Mouse (Mus musculus) midbrain, postnatal 0 days (tissue): ENCODE data around the gene Zfp629. TPM values are rescaled to one million over a fixed set of nuclear protein-coding genes. Genes with fewer than 3 reads are reported as not detected.
"Not testable (repeated sequence)": the region's sequence is repeated elsewhere in the genome, so short reads cannot be mapped to it uniquely, and the experiment has no call there.

ENCODE experiments used
- ATAC-seq: fragments of 200-750 bp; cut with Nextera tagmentation; 2 replicates; pipeline ENCODE4 v1.8.0; 2017; ENCODE audit warnings: moderate number of reproducible peaks, mild to moderate bottlenecking, moderate TSS enrichment, moderate library complexity; ENCODE audit not compliant: low FRiP score
- DNase-seq: peaks from one replicate; pipeline ENCODE4 v3.0.0-alpha.2; 2015; ENCODE audit warnings: low spot score
- H3K27ac ChIP-seq: fragments of 300-500 bp; sonication (generic); 2 replicates; pipeline ENCODE4 v1.5.1; 2014; ENCODE audit warnings: low read depth, mild to moderate bottlenecking, low read length, mixed read lengths
- H3K27me3 ChIP-seq: fragments of 300-500 bp; sonication (generic); 2 replicates; pipeline ENCODE4 v1.6.1; 2014; ENCODE audit warnings: low read length, control low read depth, mixed read lengths; ENCODE audit not compliant: insufficient read depth
- H3K36me3 ChIP-seq: fragments of 300-500 bp; sonication (generic); 2 replicates; pipeline ENCODE4 v1.6.1; 2014; ENCODE audit warnings: low read length, control low read depth, mixed read lengths; ENCODE audit not compliant: insufficient read depth
- H3K4me1 ChIP-seq: fragments of 300-500 bp; sonication (generic); 2 replicates; pipeline ENCODE4 v1.6.1; 2014; ENCODE audit warnings: mild to moderate bottlenecking, control low read depth, antibody characterized with exemption, low read length, mixed read lengths; ENCODE audit not compliant: insufficient read depth
- H3K4me2 ChIP-seq: fragments of 300-500 bp; sonication (generic); 2 replicates; pipeline ENCODE4 v1.6.1; 2014; ENCODE audit warnings: low read depth, mild to moderate bottlenecking, low read length, mixed read lengths; ENCODE audit not compliant: poor library complexity, severe bottlenecking
- H3K4me3 ChIP-seq: fragments of 300-500 bp; sonication (generic); 2 replicates; pipeline ENCODE4 v1.5.1; 2014; ENCODE audit warnings: low read depth, mild to moderate bottlenecking, low read length, moderate library complexity
- H3K9ac ChIP-seq: fragments of 300-500 bp; sonication (generic); replicated peaks from 2 replicates; pipeline ENCODE4 v1.6.1; 2014; ENCODE audit warnings: mild to moderate bottlenecking, low read length, moderate library complexity, mixed read lengths; ENCODE audit not compliant: poor library complexity, severe bottlenecking
- H3K9me3 ChIP-seq: fragments of 300-500 bp; sonication (generic); 2 replicates; pipeline ENCODE4 v1.6.1; 2016; ENCODE audit warnings: low read length, control low read depth
- CTCF ChIP-seq: IDR thresholded peaks from 2 replicates; pipeline ENCODE4 v1.5.1; 2016; ENCODE audit warnings: antibody characterized with exemption, mild to moderate bottlenecking
- WGBS: fragments of 180-500 bp; shearing (Covaris S2); extraction: QIAGEN DNeasy Blood & Tissue Kit; methylation state at CpG from one replicate; pipeline ENCODE4 v1.1.7; 2014; 5-methylcytosine and 5-hydroxymethylcytosine counted together
- polyA plus RNA-seq: library from polyadenylated mRNA; unstranded; fragments of >200 nt; fragmentation: Nextera tagmentation; extraction: Ambion mirVana; gene quantifications from 2 replicates; pipeline ENCODE4 v1.2.1, GENCODE M21; 2015
- total RNA-seq: library from RNA; depleted of rRNA; stranded (reverse); fragments of >200 nt; gene quantifications from 2 replicates; pipeline ENCODE4 v1.2.3, GENCODE M21; 2014

Zfp629 gene
- total and polyA plus RNA-seq, 2 experiments from 2014 or later, result 15.5 to 42.6 TPM

DNA sequence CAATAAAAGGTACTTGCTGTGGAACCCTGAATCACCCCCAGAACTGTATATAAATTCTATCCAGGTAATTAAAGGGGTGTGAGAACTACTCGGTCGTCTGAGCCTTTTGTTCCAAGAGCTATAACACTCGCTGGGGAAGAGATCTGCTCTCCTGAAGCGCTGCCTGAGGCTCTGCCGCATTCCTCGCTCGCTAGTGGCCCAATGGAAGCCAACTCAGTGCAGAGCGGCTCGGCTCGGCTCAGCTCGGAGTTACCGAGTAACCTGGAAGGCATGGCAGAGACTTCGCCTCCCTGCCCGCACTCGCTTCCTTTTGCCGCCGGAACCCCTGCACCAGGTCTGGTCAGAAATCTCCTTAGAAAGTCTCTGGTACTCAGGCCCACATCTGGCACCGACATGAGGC lies 36.5 kb upstream of the Zfp629 start:
- H3K9ac ChIP-seq, result no peak overlapping the region
- WGBS, result 20% methylated on average over 18 of the region's 18 CpGs

DNA sequence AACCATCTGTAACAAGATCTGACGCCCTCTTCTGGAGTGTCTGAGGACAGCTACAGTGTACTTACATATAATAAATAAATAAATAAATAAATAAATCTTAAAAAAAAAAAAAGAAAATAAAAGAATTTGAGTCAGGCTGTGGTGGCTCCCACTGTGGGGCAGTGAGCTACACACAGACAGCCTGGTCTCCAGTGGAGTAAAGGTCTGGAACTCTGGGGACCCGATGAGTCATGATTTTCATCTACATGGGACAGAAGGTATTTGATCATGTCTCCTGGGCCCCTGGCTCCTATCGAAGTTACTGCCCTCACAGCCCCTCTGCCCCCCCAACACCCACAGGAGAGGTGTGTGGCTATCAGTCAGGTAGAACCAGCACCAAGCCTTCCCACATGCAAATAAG lies 36.0 kb upstream of the Zfp629 start:
- WGBS, result 81% methylated on average over 2 of the region's 3 CpGs
- no peaks in the 10 kb centered on the region for H3K36me3 ChIP-seq
- 0 out of 2 replicates have a peak overlapping the region, but pooled peaks have one; percentile 9 for H3K4me2 ChIP-seq
- no peak overlapping the region for H3K27ac ChIP-seq
- no peaks in the 10 kb centered on the region for H3K4me1 ChIP-seq
- TF ChIP-seq CTCF, result no peak
- no peak overlapping the region for H3K4me3 ChIP-seq
- DNase-seq (no peak), ATAC-seq (no peak)
- no peaks in the 10 kb centered on the region for H3K9me3 ChIP-seq
- H3K27me3 ChIP-seq, result no peaks in the 10 kb centered on the region
- no peak overlapping the region for H3K9ac ChIP-seq

More for the DNA sequence above, 36.5 kb upstream of the Zfp629 start:
- no peaks in the 10 kb centered on the region for H3K9me3 ChIP-seq
- no peak overlapping the region for H3K27ac ChIP-seq
- no peak for DNase-seq
- TF ChIP-seq CTCF, result no peak
- peak overlapping the region; percentile 9; the same call in 1 of the 2 replicates for H3K4me2 ChIP-seq
- H3K4me3 ChIP-seq, result no peak overlapping the region
- no peaks in the 10 kb centered on the region for H3K36me3 ChIP-seq
- no peaks in the 10 kb centered on the region for H3K4me1 ChIP-seq
- H3K27me3 ChIP-seq, result no peaks in the 10 kb centered on the region
- no peak for ATAC-seq

DNA sequence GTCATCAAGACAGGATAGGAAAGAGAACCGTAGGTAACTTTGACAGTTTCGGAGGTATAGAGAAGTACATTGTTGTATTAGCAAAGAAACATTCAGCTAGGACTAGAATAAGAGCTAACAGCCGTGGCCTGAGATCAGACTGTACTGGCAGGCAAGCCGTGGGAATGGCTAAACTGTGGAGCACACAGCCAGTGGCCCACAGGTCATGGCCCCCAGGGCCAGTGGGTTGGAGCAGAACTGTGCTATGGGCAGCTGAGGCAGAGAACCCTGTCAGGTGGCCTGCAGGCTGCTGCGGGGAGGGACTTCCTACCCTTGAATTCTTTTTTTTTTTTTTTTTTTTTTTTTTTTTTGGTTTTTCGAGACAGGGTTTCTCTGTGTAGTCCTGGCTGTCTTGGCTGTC lies 33.6 kb upstream of the Zfp629 start:
- no peaks in the 10 kb centered on the region for H3K27me3 ChIP-seq
- TF ChIP-seq CTCF, result no peak
- ATAC-seq, result no peak
- H3K27ac ChIP-seq, result no peak overlapping the region
- no peak for DNase-seq
- H3K36me3 ChIP-seq, result no peaks in the 10 kb centered on the region
- no peak overlapping the region for H3K4me2 ChIP-seq
- WGBS, result 87% methylated on average over 5 of the region's 6 CpGs
- H3K4me3 ChIP-seq, result no peak overlapping the region
- no peaks in the 10 kb centered on the region for H3K4me1 ChIP-seq
- no peaks in the 10 kb centered on the region for H3K9me3 ChIP-seq
- H3K9ac ChIP-seq, result no peak overlapping the region

DNA sequence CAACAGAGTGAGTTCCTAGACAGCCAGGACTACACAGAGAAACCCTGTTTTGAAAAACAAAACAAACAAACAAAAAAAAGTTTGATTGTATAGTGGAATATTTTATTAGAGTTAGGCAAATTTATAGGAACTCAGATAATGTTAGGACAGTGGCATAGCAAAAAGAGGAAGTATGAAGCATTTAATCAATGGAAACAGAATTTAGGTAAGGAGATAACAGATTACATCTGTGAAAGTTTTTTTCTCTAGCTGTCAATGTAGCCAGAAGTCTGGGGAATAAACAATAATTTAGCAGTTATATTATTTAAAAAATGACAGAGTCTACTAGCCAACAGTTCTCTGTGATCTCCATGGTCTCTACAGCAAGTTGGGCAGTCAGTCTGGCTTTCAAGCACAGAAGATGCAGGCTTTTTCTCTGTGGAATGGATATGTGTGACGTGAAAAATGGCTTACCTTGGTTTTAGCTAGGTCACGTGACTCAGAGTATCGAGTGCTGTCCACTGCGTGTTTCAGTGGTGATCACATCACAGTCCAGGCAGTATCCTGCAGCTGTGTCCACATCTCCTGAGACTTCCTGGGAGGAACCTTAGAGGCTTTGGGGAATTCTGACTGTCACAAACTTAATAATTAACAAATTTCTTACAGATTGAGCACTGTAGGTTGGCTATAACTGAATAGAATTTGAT lies 33.1 kb upstream of the Zfp629 start:
- Histone ChIP-seq H3K4me1 (no peaks in the 10 kb centered on the region), H3K36me3 (no peaks in the 10 kb centered on the region), H3K9me3 (no peaks in the 10 kb centered on the region), H3K4me3 (no peak overlapping the region), H3K4me2 (no peak overlapping the region), H3K9ac (no peak overlapping the region), H3K27me3 (no peaks in the 10 kb centered on the region), H3K27ac (no peak overlapping the region)
- WGBS, result 69% methylated on average over 4 of the region's 4 CpGs
- DNase-seq, result no peak
- ATAC-seq, result no peak
- TF ChIP-seq CTCF, result no peak

DNA sequence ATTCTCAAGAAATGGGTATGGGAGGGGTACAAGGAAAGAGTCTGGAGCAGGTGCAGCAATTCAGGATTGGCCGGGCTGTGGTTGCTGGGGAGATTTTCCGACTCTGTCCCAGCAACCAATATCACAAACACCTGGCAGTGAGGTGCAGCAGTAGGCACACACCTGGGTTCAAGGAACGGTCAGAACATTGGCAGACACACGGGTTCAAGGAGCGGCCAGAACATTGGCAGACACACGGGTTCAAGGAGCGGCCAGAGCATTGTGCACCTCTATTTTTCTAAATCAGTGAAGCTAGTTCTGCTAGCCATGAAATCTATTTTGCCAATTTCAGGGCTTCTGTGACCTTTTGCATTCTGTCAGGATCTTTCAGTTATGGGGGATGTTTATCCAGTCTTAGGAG lies 32.0 kb upstream of the Zfp629 start:
- WGBS, result 92% methylated on average over 7 of the region's 7 CpGs
- H3K9me3 ChIP-seq, H3K4me2 ChIP-seq, ATAC-seq, H3K9ac ChIP-seq, H3K36me3 ChIP-seq, DNase-seq, H3K27ac ChIP-seq, H3K4me3 ChIP-seq, H3K4me1 ChIP-seq, H3K27me3 ChIP-seq: not testable (repeated sequence)

DNA sequence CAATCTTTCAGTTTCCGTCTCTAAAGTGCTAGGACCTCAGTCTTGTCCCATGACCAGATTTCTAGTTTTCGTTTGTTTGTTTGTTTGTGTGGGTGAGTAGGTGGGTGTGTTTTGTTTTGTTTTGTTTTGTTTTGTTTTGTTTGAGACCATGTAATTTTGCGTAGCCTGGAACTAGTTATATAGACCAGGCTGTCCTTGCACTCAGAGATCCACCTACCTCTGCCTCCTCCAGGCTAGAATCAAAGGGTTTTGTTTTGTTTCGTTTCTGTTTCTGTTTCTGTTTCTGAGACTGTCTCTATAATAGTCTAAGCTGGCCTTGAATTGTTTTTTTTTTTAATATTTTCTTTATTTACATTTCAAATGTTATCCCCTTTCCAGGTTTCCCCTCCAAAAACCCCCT lies 30.8 kb upstream of the Zfp629 start:
- H3K27me3 ChIP-seq, result no peaks in the 10 kb centered on the region
- no peak for DNase-seq
- H3K4me1 ChIP-seq, result no peaks in the 10 kb centered on the region
- no peaks in the 10 kb centered on the region for H3K9me3 ChIP-seq
- WGBS, result 91% methylated on average over 4 of the region's 4 CpGs
- H3K4me2 ChIP-seq, result no peak overlapping the region
- H3K27ac ChIP-seq, result no peak overlapping the region
- H3K36me3 ChIP-seq, result no peaks in the 10 kb centered on the region
- H3K4me3 ChIP-seq, result no peak overlapping the region
- no peak for TF ChIP-seq CTCF
- no peak for ATAC-seq
- no peak overlapping the region for H3K9ac ChIP-seq
